Mouse (Mus musculus) embryo, embryonic 10.5 days (tissue): Measurements from ENCODE around the gene Tmem119.
A peak's percentile ranks its signal among the peaks of the same experiment; 100 is the strongest.

Experiments used
- DNase-seq: peaks from one replicate; pipeline ENCODE4 v3.0.0-alpha.2; 2015; ENCODE audit warnings: low spot score

Tmem119 gene

DNA sequence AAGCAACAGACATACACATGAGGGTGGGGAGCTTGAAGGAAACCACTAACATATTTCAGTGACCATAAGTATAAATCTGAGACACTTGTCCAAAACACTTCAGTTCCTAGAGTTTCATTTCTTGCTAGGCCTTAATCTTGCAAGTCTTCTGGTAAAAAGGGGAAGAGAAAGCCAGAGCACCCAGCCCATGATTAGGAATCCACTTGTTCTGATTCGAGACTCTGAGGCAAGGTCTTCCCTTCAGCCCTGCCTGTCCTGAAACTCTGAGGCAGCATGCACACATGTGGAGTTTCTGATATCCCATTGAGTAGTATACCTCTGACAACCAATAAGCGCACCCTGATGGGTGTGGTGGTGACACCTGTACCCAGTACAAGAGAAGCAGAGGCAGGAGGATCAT is 38.7 kb downstream of the Tmem119 start:
- DNase-seq = no peak

DNA sequence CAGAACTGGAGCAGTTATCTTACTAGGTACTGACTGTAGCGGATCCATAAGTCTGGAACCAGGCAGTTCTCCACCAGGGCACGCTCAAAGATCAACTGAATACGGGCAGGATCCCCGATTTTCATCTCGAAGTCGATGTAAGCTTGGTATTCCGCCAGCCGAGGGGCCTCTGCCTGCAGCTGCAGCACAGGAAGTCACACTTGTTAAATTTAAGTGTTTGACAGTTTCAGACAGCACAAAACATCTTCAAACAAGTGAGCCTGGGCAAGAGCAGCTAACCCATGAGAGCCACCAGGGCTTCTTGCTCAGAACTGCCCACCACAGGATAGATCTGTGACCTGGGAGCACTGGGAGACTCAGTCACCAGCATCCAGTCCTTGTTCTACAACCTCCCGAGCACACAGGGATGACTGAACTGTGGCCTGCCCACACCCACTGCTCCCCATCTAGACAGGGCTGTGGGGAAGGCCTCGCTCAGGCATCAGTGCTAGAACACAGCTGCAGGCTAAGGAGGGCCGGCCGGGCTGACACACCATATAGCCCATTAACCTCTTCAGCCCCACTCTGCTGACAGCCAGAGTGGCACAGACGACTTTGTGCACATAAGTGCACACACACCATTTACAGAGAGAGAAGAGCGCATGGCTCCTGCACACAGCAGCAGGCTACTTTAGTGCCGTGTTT is 44.8 kb downstream of the Tmem119 start:
- no peak for DNase-seq

DNA sequence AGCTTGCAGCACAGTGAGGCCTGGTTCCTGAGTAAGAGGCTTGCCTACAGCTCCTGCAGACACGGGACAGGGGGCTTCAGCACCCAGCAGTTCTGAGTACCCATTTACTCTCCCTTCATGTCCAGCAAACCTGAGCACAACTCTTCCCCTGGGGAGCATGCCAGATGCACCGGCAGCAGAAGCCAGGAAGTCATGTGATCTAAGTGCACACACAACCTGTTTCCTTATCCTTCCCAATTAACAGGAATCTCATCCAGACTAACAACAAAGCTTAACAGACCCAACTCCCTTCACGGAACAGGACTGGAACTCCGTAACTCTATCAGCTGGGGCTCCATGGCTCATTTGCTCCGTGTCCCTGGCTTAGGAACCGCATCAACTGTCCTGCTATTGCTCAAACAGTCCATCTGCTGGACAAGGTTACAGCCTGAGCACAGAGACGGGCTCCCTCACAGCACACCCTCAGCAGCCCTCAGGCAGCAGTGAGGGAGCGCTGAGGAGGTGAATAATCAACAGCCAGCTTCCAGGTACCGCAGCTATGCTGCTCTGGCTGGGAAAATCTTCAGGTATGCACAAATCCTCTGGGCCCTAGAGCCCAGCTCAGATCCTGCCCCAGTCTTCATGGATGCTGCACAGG is 48.7 kb downstream of the Tmem119 start:
- no peak for DNase-seq

DNA sequence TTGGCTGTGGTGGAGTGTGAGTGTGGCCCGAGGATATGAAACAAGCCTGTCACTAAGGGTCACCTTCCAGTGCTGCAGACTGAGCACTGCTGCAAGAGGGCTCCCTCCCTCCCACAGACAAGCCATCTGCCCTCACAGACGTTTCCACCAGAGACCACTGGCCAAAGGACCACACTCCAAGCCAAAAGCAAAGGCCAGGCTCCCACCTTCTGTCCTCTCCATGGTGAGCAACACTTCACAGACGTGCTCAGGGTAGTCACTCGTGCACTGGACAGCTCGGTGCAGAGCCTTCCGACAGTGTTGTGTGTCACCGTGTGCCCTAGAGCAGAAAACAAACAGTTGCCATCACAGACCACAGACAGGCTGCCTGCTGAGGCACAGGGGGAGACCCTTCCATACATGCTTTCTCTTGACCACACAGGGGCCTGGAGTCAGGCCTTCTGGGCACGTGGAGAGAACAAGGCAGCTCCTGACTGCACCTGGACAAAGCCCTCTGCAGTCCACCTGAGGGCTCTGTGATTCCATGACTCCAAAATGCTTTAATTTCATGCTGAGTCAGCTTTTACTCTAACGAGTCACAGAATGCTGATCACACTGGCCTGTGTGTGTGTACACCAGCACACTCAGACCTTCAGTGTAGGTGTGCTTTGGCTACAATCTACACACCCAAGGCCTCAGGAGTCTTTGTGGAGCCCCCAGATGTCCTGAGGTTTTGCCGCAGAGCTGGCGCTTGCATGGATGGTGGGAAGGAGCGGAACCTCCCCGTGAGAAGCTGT is 51.6 kb downstream of the Tmem119 start:
- no peak for DNase-seq

DNA sequence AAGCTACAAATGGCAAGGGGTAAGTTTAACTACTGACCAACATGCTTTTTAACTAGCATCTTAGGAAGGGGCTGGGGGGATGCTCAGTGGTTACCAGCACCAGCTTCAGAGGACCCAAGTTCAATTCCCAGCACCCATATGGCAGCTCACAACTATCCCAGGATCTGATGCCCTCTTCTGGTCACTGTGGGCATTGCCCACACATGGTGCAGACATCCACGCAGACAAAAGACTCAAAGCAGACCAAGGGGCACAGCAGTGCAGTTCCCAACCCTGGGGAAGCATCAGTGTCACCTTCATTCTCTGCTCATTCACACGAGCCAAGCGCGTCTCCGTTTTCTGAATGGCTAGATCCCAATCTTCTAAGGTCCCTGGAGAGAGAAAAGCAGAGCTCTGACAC is 52.7 kb downstream of the Tmem119 start:
- DNase-seq = peak; percentile 18
